Mouse (Mus musculus): Measurements from ENCODE around the gene Disc1. TPM values are rescaled to one million over a fixed set of nuclear protein-coding genes. Genes with fewer than 3 reads are reported as not detected.
A peak's percentile ranks its signal among the peaks of the same experiment; 100 is the strongest.

Disc1 gene
- polyA plus RNA-seq, 1 experiment from 2014 or later, result 0.30 TPM

DNA sequence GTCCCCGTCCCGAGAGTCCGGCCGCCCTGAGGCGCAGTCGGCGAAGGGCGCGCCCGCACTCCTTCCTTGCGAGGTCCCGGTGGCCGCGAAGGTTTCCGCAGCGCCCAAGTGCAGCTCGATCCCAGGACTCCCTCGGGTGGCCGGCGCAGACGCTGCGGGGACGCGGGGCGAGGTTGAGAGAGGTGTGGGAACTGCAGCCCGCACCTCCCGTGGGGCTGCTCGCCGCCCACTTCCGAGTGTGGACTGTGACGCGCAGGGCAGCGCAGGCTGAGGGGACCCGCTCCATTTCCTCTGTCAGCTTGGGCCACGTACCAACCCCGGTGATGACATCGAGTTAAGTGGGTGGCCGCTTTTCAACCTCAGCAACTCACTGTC, 428 bp downstream of the Disc1 start:
- peak overlapping the region; percentile 27; the same call in 1 of the 2 replicates for H3K27ac ChIP-seq (ENCODE audit: low read depth, low read length)
- ATAC-seq (peak; percentile 46; the same call in 1 of the 2 replicates), DNase-seq (ENCODE audit: low spot score) (no peak)

DNA sequence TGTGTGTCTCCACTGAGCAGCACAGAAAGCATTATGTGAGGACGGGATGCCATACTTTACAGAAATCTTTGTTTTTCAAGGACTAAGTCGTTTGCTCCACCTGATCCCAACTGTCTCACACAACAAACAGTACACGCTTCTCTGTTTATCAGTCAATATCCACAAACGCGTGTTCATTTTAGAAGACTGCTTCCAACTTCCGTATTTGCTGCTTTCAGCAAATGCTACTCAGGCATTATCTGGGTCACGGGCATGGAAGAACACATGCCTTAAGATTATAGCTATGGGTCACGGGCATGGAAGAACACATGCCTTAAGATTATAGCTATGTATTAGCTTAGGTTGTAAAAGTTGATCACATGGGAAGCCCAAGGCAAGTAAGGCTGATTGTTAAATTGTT, 6.9 kb downstream of the Disc1 start:
- H3K4me2 ChIP-seq (ENCODE audit: low read length), result no peak overlapping the region
- WGBS, result 84% methylated on average over 8 of the region's 8 CpGs
- DNase-seq (ENCODE audit: low spot score) (no peak), ATAC-seq (no peak)
- no peak overlapping the region for H3K4me3 ChIP-seq (ENCODE audit: low read depth, low read length)
- H3K27me3 ChIP-seq (replicated peaks; ENCODE audit: control insufficient read depth, insufficient read depth, low read length), result no peaks in the 10 kb centered on the region
- H3K27ac ChIP-seq (ENCODE audit: low read depth, low read length), result no peak overlapping the region
- no peak overlapping the region for H3K9ac ChIP-seq (ENCODE audit: low read length)
- H3K4me1 ChIP-seq (ENCODE audit: control insufficient read depth, insufficient read depth, low read length), result no peaks in the 10 kb centered on the region
- no peaks in the 10 kb centered on the region for H3K36me3 ChIP-seq (ENCODE audit: control insufficient read depth, insufficient read depth, low read length)
- H3K9me3 ChIP-seq (replicated peaks; ENCODE audit: control insufficient read depth, low read length), result no peaks in the 10 kb centered on the region

More for the DNA sequence above, 428 bp downstream of the Disc1 start:
- 1% methylated on average over 34 of the region's 38 CpGs for WGBS
- Histone ChIP-seq H3K9me3 (replicated peaks; ENCODE audit: control insufficient read depth, low read length) (no peaks in the 10 kb centered on the region), H3K9ac (ENCODE audit: low read length) (peak overlapping the region; percentile 65), H3K36me3 (ENCODE audit: control insufficient read depth, insufficient read depth, low read length) (no peaks in the 10 kb centered on the region), H3K4me2 (ENCODE audit: low read length) (peak overlapping the region; percentile 94), H3K4me3 (ENCODE audit: low read depth, low read length) (peak overlapping the region; percentile 50), H3K27me3 (replicated peaks; ENCODE audit: control insufficient read depth, insufficient read depth, low read length) (peaks cover 31% of the 10 kb centered on the region), H3K4me1 (ENCODE audit: control insufficient read depth, insufficient read depth, low read length) (no peaks in the 10 kb centered on the region)

DNA sequence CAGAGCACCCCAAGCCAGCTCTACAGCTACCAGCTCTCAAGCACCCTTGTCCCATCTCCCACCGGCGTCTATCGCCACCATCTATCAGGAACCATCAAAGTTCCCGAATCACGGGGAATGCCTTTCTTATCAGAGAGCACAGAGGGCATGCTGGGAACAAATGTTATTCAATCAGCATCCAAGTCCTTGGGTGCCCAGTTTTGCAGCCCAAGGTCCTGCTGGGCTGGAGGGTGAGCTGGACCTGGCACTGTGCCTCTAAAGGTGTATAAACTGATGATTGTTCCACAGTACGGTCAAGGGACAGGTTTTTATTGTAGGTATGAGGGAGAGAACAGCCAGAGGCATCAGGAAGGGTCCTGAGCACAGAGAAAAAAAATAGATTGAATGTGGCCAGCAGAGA, 11.6 kb downstream of the Disc1 start:
- no peak overlapping the region for H3K4me3 ChIP-seq (ENCODE audit: low read depth, low read length)
- H3K27me3 ChIP-seq (replicated peaks; ENCODE audit: control insufficient read depth, insufficient read depth, low read length), result no peaks in the 10 kb centered on the region
- no peaks in the 10 kb centered on the region for H3K36me3 ChIP-seq (ENCODE audit: control insufficient read depth, insufficient read depth, low read length)
- no peak overlapping the region for H3K4me2 ChIP-seq (ENCODE audit: low read length)
- no peak overlapping the region for H3K27ac ChIP-seq (ENCODE audit: low read depth, low read length)
- WGBS, result 91% methylated on average over 6 of the region's 6 CpGs
- DNase-seq (ENCODE audit: low spot score), result no peak
- no peaks in the 10 kb centered on the region for H3K4me1 ChIP-seq (ENCODE audit: control insufficient read depth, insufficient read depth, low read length)
- no peaks in the 10 kb centered on the region for H3K9me3 ChIP-seq (replicated peaks; ENCODE audit: control insufficient read depth, low read length)
- no peak overlapping the region for H3K9ac ChIP-seq (ENCODE audit: low read length)
- no peak for ATAC-seq

DNA sequence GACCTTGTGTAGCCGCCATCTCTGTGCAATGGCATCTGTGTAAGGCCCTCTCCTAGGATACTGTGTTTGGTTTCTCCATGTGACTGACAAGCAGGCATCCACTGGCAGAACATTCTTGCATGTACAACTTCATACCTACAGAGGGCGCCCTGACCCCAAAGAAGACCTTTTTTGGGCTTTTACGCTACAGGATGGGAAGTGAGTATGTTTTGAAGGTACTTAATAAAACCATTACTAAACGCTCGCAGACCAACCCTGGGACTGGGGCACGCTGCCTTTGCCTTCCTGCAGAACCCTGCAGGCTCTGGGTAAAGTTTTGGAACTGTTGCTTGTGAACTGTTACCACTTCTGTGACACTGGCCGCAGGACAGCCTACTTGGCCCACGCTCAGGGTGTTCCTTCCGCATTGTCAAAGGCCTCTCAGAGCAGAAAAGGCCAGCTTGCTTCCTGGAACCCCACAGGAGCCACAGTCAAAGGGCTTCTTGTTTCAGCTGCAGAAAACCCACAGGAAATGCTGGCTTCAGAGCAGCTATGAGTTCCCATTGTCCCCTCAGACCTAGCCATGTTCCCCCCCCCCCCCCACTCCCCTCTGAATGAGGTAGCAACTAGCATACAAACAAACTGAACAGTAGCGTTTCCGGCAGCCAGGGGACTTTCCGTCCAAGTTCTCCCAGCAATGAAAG, 13.1 kb downstream of the Disc1 start:
- Histone ChIP-seq H3K4me1 (ENCODE audit: control insufficient read depth, insufficient read depth, low read length) (no peaks in the 10 kb centered on the region), H3K4me2 (ENCODE audit: low read length) (0 out of 2 replicates have a peak overlapping the region, but pooled peaks have one; percentile 16), H3K4me3 (ENCODE audit: low read depth, low read length) (no peak overlapping the region), H3K9me3 (replicated peaks; ENCODE audit: control insufficient read depth, low read length) (no peaks in the 10 kb centered on the region), H3K36me3 (ENCODE audit: control insufficient read depth, insufficient read depth, low read length) (no peaks in the 10 kb centered on the region), H3K27ac (ENCODE audit: low read depth, low read length) (peak overlapping the region; percentile 56; the same call in 1 of the 2 replicates), H3K9ac (ENCODE audit: low read length) (no peak overlapping the region), H3K27me3 (replicated peaks; ENCODE audit: control insufficient read depth, insufficient read depth, low read length) (no peaks in the 10 kb centered on the region)
- DNase-seq (ENCODE audit: low spot score), result peak; percentile 86
- peak; percentile 42 for ATAC-seq
- 39% methylated on average over 12 of the region's 12 CpGs for WGBS

DNA sequence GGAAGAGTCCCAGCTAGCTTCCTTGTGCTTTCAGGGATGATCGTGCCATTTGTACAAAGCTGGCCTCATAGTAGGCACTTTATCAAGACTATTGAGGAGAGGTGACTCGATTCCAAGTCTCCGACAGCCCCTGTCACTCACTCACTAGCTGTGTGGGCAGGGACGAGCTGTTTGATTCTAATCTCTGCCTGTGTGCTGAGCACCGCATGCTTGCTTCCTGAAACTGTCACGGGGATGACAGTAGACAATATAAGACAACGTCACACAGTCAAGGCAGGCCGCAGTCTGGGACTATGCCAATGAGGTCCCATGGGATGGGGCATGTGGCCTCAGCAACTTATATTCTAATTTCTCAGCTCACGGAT, 13.6 kb downstream of the Disc1 start:
- DNase-seq (ENCODE audit: low spot score) (no peak), ATAC-seq (no peak)
- H3K4me2 ChIP-seq (ENCODE audit: low read length), result no peak overlapping the region
- H3K9me3 ChIP-seq (replicated peaks; ENCODE audit: control insufficient read depth, low read length), result no peaks in the 10 kb centered on the region
- H3K4me1 ChIP-seq (ENCODE audit: control insufficient read depth, insufficient read depth, low read length), result no peaks in the 10 kb centered on the region
- no peak overlapping the region for H3K4me3 ChIP-seq (ENCODE audit: low read depth, low read length)
- H3K27ac ChIP-seq (ENCODE audit: low read depth, low read length), result peak overlapping the region; percentile 56; the same call in 1 of the 2 replicates
- WGBS, result 83% methylated on average over 9 of the region's 9 CpGs
- no peaks in the 10 kb centered on the region for H3K36me3 ChIP-seq (ENCODE audit: control insufficient read depth, insufficient read depth, low read length)
- no peak overlapping the region; the same call in 1 of the 2 replicates for H3K9ac ChIP-seq (ENCODE audit: low read length)
- H3K27me3 ChIP-seq (replicated peaks; ENCODE audit: control insufficient read depth, insufficient read depth, low read length), result no peaks in the 10 kb centered on the region

DNA sequence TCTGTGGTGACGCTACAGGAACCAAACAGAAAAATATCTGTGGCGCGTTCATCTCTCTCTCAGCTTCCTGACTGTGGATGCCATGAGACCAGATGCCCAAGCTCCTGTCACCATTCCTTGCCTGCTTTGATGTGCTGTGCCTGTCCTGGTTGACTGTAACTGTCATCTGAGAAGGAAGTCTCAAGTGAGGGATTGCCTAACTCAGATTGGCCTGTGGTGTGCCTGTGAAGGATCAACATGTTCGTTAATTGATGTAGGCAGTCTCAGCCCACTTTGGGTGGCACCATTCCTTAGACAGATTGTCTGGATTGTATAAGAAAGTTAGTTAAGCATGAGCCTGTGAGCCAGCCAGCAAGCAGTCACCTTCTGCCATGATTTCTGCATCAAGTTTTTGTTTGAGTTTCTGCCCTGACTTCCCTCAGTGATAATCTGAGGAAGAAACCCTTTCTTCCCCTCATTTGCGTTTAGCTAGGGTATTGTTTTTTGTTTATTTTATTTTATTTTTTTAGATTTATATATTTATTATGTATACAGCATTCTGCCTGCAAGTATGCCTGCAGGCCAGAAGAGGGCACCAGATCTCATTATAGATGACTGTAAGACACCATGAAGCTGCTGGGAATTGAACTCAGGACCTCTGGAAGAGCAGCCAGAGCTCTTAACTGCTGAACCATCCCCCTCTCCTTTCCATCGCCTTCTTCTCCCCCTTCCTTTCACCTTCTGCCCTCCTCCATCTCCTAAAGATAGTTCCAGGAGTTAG, 14.3 kb downstream of the Disc1 start:
- Histone ChIP-seq H3K27ac (ENCODE audit: low read depth, low read length) (0 out of 2 replicates have a peak overlapping the region, but pooled peaks have one; percentile 56), H3K9ac (ENCODE audit: low read length) (no peak overlapping the region)

DNA sequence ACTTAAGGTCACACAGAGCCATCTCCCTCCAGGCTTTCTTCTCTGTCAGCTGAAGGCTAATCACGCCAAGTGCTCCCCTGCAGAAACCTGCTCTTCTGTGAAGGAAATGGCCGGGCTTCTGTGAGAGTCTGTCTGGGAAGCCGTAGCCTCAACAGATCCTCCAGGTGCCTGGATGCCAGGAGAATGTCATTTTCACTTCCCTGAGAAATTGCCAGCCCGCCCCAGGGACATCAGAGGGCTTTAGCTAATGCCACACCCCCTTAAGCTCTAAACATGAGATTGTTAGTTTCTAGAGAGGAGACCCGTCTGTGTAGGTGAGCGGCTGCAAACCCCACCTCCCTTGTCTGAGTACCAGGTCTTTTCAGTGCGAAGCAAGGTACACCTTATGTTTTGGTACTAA, 15.3 kb downstream of the Disc1 start:
- H3K4me2 ChIP-seq (ENCODE audit: low read length), result no peak overlapping the region
- H3K9me3 ChIP-seq (replicated peaks; ENCODE audit: control insufficient read depth, low read length), result no peaks in the 10 kb centered on the region
- H3K4me3 ChIP-seq (ENCODE audit: low read depth, low read length), result no peak overlapping the region
- H3K9ac ChIP-seq (ENCODE audit: low read length), result no peak overlapping the region
- H3K27ac ChIP-seq (ENCODE audit: low read depth, low read length), result no peak overlapping the region
- 82% methylated on average over 7 of the region's 7 CpGs for WGBS
- H3K36me3 ChIP-seq (ENCODE audit: control insufficient read depth, insufficient read depth, low read length), result no peaks in the 10 kb centered on the region
- DNase-seq (ENCODE audit: low spot score) (no peak), ATAC-seq (no peak)
- no peaks in the 10 kb centered on the region for H3K4me1 ChIP-seq (ENCODE audit: control insufficient read depth, insufficient read depth, low read length)
- no peaks in the 10 kb centered on the region for H3K27me3 ChIP-seq (replicated peaks; ENCODE audit: control insufficient read depth, insufficient read depth, low read length)

More for the DNA sequence above, 14.3 kb downstream of the Disc1 start:
- no peak for ATAC-seq
- no peaks in the 10 kb centered on the region for H3K4me1 ChIP-seq (ENCODE audit: control insufficient read depth, insufficient read depth, low read length)
- DNase-seq (ENCODE audit: low spot score), result no peak
- no peak overlapping the region for H3K4me2 ChIP-seq (ENCODE audit: low read length)
- H3K4me3 ChIP-seq (ENCODE audit: low read depth, low read length), result no peak overlapping the region
- no peaks in the 10 kb centered on the region for H3K27me3 ChIP-seq (replicated peaks; ENCODE audit: control insufficient read depth, insufficient read depth, low read length)
- no peaks in the 10 kb centered on the region for H3K9me3 ChIP-seq (replicated peaks; ENCODE audit: control insufficient read depth, low read length)
- no peaks in the 10 kb centered on the region for H3K36me3 ChIP-seq (ENCODE audit: control insufficient read depth, insufficient read depth, low read length)
- 87% methylated on average over 6 of the region's 6 CpGs for WGBS

DNA sequence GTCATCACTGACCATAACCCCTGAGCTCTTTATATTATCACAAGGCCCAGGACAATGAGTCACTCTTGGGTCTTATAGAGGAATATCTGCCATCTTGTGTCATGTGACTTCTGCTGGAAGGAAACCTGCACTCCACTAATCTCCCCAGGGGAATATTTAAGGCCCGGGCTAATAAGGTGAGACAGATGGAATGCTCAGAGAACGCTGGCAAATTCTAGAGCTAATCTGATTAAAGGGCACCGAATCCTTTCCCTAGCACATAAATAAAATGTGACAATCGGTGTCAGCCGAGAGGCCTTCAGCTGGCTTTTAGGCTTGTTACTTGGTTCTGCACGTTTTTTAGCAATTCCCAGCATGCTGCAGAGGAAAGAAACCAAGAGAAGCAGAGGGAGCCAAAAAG, 15.7 kb downstream of the Disc1 start:
- Histone ChIP-seq H3K4me3 (ENCODE audit: low read depth, low read length) (no peak overlapping the region), H3K36me3 (ENCODE audit: control insufficient read depth, insufficient read depth, low read length) (no peaks in the 10 kb centered on the region), H3K27me3 (replicated peaks; ENCODE audit: control insufficient read depth, insufficient read depth, low read length) (no peaks in the 10 kb centered on the region), H3K4me1 (ENCODE audit: control insufficient read depth, insufficient read depth, low read length) (no peaks in the 10 kb centered on the region), H3K9ac (ENCODE audit: low read length) (no peak overlapping the region), H3K27ac (ENCODE audit: low read depth, low read length) (no peak overlapping the region), H3K4me2 (ENCODE audit: low read length) (no peak overlapping the region), H3K9me3 (replicated peaks; ENCODE audit: control insufficient read depth, low read length) (no peaks in the 10 kb centered on the region)
- WGBS, result 61% methylated on average over 6 of the region's 6 CpGs
- ATAC-seq, result no peak
- DNase-seq (ENCODE audit: low spot score), result no peak

DNA sequence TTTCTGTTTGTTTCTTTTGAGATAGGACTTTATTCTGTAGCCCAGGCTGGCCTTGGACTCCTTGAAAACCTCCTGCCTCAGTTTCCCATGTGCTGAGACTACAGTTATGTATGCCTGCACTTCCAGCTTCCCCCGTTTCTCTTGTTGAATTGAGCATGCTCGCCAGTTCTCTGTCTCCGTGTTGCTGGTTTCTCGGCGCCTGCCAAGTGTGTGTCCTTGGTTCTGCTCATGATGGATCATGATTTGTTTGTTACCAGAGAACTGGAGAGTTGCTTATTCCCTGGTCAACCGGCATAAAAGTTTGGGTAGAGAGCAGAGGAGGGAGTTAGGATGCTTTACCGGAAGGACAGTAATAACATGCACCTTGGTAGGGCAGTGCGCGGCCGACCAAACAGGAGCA, 20.1 kb downstream of the Disc1 start:
- H3K4me2 ChIP-seq (ENCODE audit: low read length), result no peak overlapping the region
- no peak overlapping the region for H3K27ac ChIP-seq (ENCODE audit: low read depth, low read length)
- H3K36me3 ChIP-seq (ENCODE audit: control insufficient read depth, insufficient read depth, low read length), result no peaks in the 10 kb centered on the region
- no peak for DNase-seq (ENCODE audit: low spot score)
- peaks cover 6% of the 10 kb centered on the region; the same call in 1 of the 2 replicates for H3K4me1 ChIP-seq (ENCODE audit: control insufficient read depth, insufficient read depth, low read length)
- H3K9ac ChIP-seq (ENCODE audit: low read length), result no peak overlapping the region
- ATAC-seq, result no peak
- H3K4me3 ChIP-seq (ENCODE audit: low read depth, low read length), result no peak overlapping the region
- H3K9me3 ChIP-seq (replicated peaks; ENCODE audit: control insufficient read depth, low read length), result no peaks in the 10 kb centered on the region
- H3K27me3 ChIP-seq (replicated peaks; ENCODE audit: control insufficient read depth, insufficient read depth, low read length), result no peaks in the 10 kb centered on the region
- WGBS, result 89% methylated on average over 10 of the region's 10 CpGs
